Mouse (Mus musculus) lung, embryonic 14.5 days (tissue): Measurements from ENCODE around the gene Slc35d3. TPM values are rescaled to one million over a fixed set of nuclear protein-coding genes. Genes with fewer than 3 reads are reported as not detected.
A peak's percentile ranks its signal among the peaks of the same experiment; 100 is the strongest.

Experiments
- ATAC-seq: fragments of 200-750 bp; cut with Nextera tagmentation; 2 replicates; pipeline ENCODE4 v1.8.0; 2017; ENCODE audit warnings: mild to moderate bottlenecking, moderate TSS enrichment, moderate library complexity; ENCODE audit not compliant: insufficient read depth
- DNase-seq: peaks from one replicate; pipeline ENCODE4 v3.0.0-alpha.2; 2015
- H3K27ac ChIP-seq: fragments of 300-500 bp; sonication (generic); 2 replicates; pipeline ENCODE4 v1.5.1; 2014; ENCODE audit warnings: low read depth, mild to moderate bottlenecking, moderate library complexity
- H3K27me3 ChIP-seq: fragments of 300-500 bp; sonication (generic); 2 replicates; pipeline ENCODE4 v1.6.1; 2014; ENCODE audit warnings: low read length, control low read depth; ENCODE audit not compliant: insufficient read depth
- H3K36me3 ChIP-seq: fragments of 300-500 bp; sonication (generic); 2 replicates; pipeline ENCODE4 v1.6.1; 2014; ENCODE audit warnings: control low read depth; ENCODE audit not compliant: insufficient read depth
- H3K4me1 ChIP-seq: fragments of 300-500 bp; sonication (generic); 2 replicates; pipeline ENCODE4 v1.6.1; 2014; ENCODE audit warnings: antibody characterized with exemption, control low read depth; ENCODE audit not compliant: insufficient read depth
- H3K4me2 ChIP-seq: fragments of 300-500 bp; sonication (generic); 2 replicates; pipeline ENCODE4 v1.6.1; 2014; ENCODE audit warnings: mild to moderate bottlenecking
- H3K4me3 ChIP-seq: fragments of 300-500 bp; sonication (generic); 2 replicates; pipeline ENCODE4 v1.5.1; 2014; ENCODE audit warnings: low read depth, low read length
- H3K9ac ChIP-seq: fragments of 300-500 bp; sonication (generic); 2 replicates; pipeline ENCODE4 v1.6.1; 2014
- H3K9me3 ChIP-seq: fragments of 300-500 bp; sonication (generic); 2 replicates; pipeline ENCODE4 v1.6.1; 2016; ENCODE audit warnings: low read depth, low read length, control low read depth
- CTCF ChIP-seq: IDR thresholded peaks from 2 replicates; pipeline ENCODE4 v1.5.1; 2016; ENCODE audit warnings: antibody characterized with exemption, low read depth
- WGBS: fragments of 180-500 bp; shearing (Covaris S2); extraction: QIAGEN DNeasy Blood & Tissue Kit; methylation state at CpG from one replicate; pipeline ENCODE4 v1.1.7; 2014; 5-methylcytosine and 5-hydroxymethylcytosine counted together
- polyA plus RNA-seq: library from polyadenylated mRNA; unstranded; fragments of >200 nt; fragmentation: Nextera tagmentation; extraction: Ambion mirVana; gene quantifications from 2 replicates; pipeline ENCODE4 v1.2.1, GENCODE M21; 2014

Gene Slc35d3
- 0.30 and 0.89 TPM in 2 replicates for polyA plus RNA-seq

- Histone ChIP-seq H3K4me3 (peak within 1 kb of the TSS; percentile 56), H3K36me3 (no peaks in the 10 kb centered on the region), H3K27me3 (peaks cover 54% of the 10 kb centered on the region), H3K4me1 (0 out of 2 replicates have a peak, but pooled peaks cover 3% of the 10 kb centered on the region), H3K4me2 (peak within 1 kb of the TSS; percentile 98), H3K9me3 (no peaks in the 10 kb centered on the region), H3K27ac (no peak within 1 kb of the TSS), H3K9ac (peak within 1 kb of the TSS; percentile 46)
- TF ChIP-seq CTCF: no peak
- ATAC-seq: peak; percentile 33; the same call in 1 of the 2 replicates
- DNase-seq: peak; percentile 43
- WGBS: under 1% methylated on average over 60 of the region's 72 CpGs
Measured at GRCm38 (mm10) chr10:19850998-19851691, at the start of gene Slc35d3. Gene Slc35d3, minus strand, starts transcription at chr10:19851459.

- Histone ChIP-seq H3K9ac (no peak overlapping the region), H3K4me3 (no peak overlapping the region), H3K27me3 (no peaks in the 10 kb centered on the region), H3K9me3 (no peaks in the 10 kb centered on the region), H3K27ac (no peak overlapping the region), H3K36me3 (peaks cover 10% of the 10 kb centered on the region), H3K4me2 (no peak overlapping the region), H3K4me1 (no peaks in the 10 kb centered on the region)
- 51% methylated on average over 2 of the region's 2 CpGs for WGBS
- TF ChIP-seq CTCF: no peak
- ATAC-seq (no peak), DNase-seq (no peak)
Measured at GRCm38 (mm10) chr10:19900191-19900590, 48.9 kb upstream of the Slc35d3 start.

- Histone ChIP-seq H3K4me3 (no peak overlapping the region), H3K27me3 (no peaks in the 10 kb centered on the region), H3K4me2 (no peak overlapping the region), H3K9me3 (no peaks in the 10 kb centered on the region), H3K9ac (no peak overlapping the region), H3K36me3 (peaks cover 9% of the 10 kb centered on the region; the same call in 1 of the 2 replicates), H3K4me1 (no peaks in the 10 kb centered on the region), H3K27ac (no peak overlapping the region)
- WGBS: 14% methylated on average over 4 of the region's 4 CpGs
- DNase-seq: peak; percentile 85
- ATAC-seq: no peak
- peak; percentile 79 for TF ChIP-seq CTCF
Measured at GRCm38 (mm10) chr10:19893976-19894375, 42.7 kb upstream of the Slc35d3 start.

- no peaks in the 10 kb centered on the region for H3K9me3 ChIP-seq
- TF ChIP-seq CTCF: no peak
- no peak overlapping the region for H3K9ac ChIP-seq
- H3K36me3 ChIP-seq: peaks cover 6% of the 10 kb centered on the region; the same call in 1 of the 2 replicates
- DNase-seq (peak; percentile 53), ATAC-seq (no peak)
- no peaks in the 10 kb centered on the region for H3K4me1 ChIP-seq
- 46% methylated on average over 6 of the region's 6 CpGs for WGBS
- no peaks in the 10 kb centered on the region for H3K27me3 ChIP-seq
- no peak overlapping the region for H3K4me2 ChIP-seq
- H3K4me3 ChIP-seq: no peak overlapping the region
- H3K27ac ChIP-seq: no peak overlapping the region
Measured at GRCm38 (mm10) chr10:19893146-19893545, 41.9 kb upstream of the Slc35d3 start.

GRCm38 (mm10) chr10:19891686-19892085 is 40.4 kb upstream of the Slc35d3 start:
- H3K27me3 ChIP-seq: no peaks in the 10 kb centered on the region
- no peak overlapping the region for H3K9ac ChIP-seq
- H3K9me3 ChIP-seq: no peaks in the 10 kb centered on the region
- H3K36me3 ChIP-seq: 0 out of 2 replicates have a peak, but pooled peaks cover 6% of the 10 kb centered on the region
- H3K4me1 ChIP-seq: no peaks in the 10 kb centered on the region
- DNase-seq (peak; percentile 8), ATAC-seq (no peak)
- H3K27ac ChIP-seq: no peak overlapping the region
- no peak for TF ChIP-seq CTCF
- H3K4me2 ChIP-seq: no peak overlapping the region
- H3K4me3 ChIP-seq: no peak overlapping the region
- 63% methylated on average over 3 of the region's 3 CpGs for WGBS

DNA sequence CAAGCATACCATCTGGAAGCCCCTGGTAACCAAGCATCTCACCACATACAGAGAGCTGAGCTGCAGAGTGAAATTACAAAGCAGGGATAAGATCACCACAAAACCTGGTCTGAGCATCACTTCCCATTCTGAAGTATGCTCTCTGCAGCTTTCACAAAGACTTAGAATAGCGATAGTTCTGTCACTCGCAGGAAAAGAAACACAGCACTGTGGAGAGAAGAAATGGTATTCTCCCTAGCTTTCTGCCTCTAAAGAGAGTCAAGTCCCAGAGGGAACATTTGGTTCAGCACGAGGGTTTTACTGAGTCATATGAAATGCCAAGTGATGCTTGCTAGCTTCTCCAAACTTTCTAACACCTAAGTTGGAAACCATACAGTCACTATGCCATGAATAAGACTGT is 38.6 kb upstream of the Slc35d3 start:
- no peak for TF ChIP-seq CTCF
- Histone ChIP-seq H3K27ac (no peak overlapping the region), H3K4me2 (no peak overlapping the region), H3K9ac (no peak overlapping the region), H3K36me3 (0 out of 2 replicates have a peak, but pooled peaks cover 6% of the 10 kb centered on the region), H3K9me3 (no peaks in the 10 kb centered on the region), H3K4me3 (no peak overlapping the region), H3K4me1 (no peaks in the 10 kb centered on the region), H3K27me3 (no peaks in the 10 kb centered on the region)
- DNase-seq (no peak), ATAC-seq (no peak)
- WGBS: 90% methylated on average over 3 of the region's 3 CpGs

DNA sequence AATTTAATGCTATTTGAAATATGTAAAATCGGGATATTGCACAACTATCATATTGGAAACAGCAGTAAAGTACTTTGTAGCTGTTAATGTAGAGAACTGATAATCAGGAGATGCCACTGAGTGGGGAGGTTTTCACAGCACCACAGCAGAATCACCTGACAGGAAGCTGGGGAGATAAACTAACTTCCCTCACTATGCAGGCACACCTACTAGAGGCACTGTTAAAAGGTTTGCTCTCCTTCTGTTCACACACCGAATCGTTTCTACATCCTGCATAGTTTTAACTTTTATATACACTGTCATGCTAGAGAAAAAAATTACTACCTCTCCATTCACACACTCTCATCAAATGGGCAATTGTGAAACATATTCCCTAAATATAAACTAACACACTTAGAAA is 35.0 kb upstream of the Slc35d3 start:
- H3K9ac ChIP-seq: no peak overlapping the region
- H3K36me3 ChIP-seq: no peaks in the 10 kb centered on the region
- 65% methylated on average over 3 of the region's 3 CpGs for WGBS
- no peaks in the 10 kb centered on the region for H3K27me3 ChIP-seq
- no peak overlapping the region for H3K4me3 ChIP-seq
- TF ChIP-seq CTCF: no peak
- no peak overlapping the region for H3K27ac ChIP-seq
- DNase-seq (no peak), ATAC-seq (no peak)
- no peaks in the 10 kb centered on the region for H3K9me3 ChIP-seq
- H3K4me1 ChIP-seq: no peaks in the 10 kb centered on the region
- H3K4me2 ChIP-seq: no peak overlapping the region
